In genomic region chr2:165326304-165327190, GRCm38 (mm10) we compare ENCODE assay signal across 8 mouse cellular contexts. TPM values are rescaled to one million over a fixed set of nuclear protein-coding genes. Genes with fewer than 3 reads are reported as not detected.
DNase-seq lines count a peak whose midpoint lies in the region; ATAC-seq lines count a peak whose summit lies in the region.

Gene Elmo2 (minus strand): TSS chr2:165326479.

- H3K9me3 ChIP-seq in heart, embryonic 10.5 days: no peaks in the 10 kb centered on the region
- 0 out of 2 replicates have a peak, but pooled peaks cover 5% of the 10 kb centered on the region for H3K9me3 ChIP-seq in kidney, embryonic 15.5 days (replicated peaks)

- peak within 1 kb of the TSS; percentile 92 for H3K4me3 ChIP-seq in heart, embryonic 10.5 days
- H3K4me3 ChIP-seq in kidney, embryonic 15.5 days (replicated peaks): peak within 1 kb of the TSS; percentile 88

- peak; percentile 97 for ATAC-seq in erythroblast, adult 5-6 weeks (replicated peaks; ENCODE audit: low FRiP score, poor library complexity, severe bottlenecking)
- peak; percentile 96 for ATAC-seq in kidney, embryonic 15.5 days (replicated peaks; ENCODE audit: low FRiP score)
- ATAC-seq in monocyte, adult 5-6 weeks (replicated peaks; ENCODE audit: insufficient number of reproducible peaks, low FRiP score, low TSS enrichment, poor library complexity, severe bottlenecking): peak; percentile 78

- under 1% methylated on average over 55 of the region's 55 CpGs for WGBS in heart, embryonic 10.5 days
- WGBS in kidney, embryonic 15.5 days: under 1% methylated on average over 55 of the region's 55 CpGs

- H3K27ac ChIP-seq in heart, embryonic 10.5 days: peak within 1 kb of the TSS; percentile 89
- peak within 1 kb of the TSS; percentile 83 for H3K27ac ChIP-seq in kidney, embryonic 15.5 days

- peak within 1 kb of the TSS; percentile 94 for H3K4me2 ChIP-seq in kidney, embryonic 15.5 days

- peak; percentile 98 for DNase-seq in B cell, adult 2 months
- DNase-seq in brain, adult 2 months (ENCODE audit: low read depth, low spot score): peak; percentile 99
- DNase-seq in heart, embryonic 10.5 days (ENCODE audit: low spot score): peak; percentile 98
- peak; percentile 96 for DNase-seq in liver
- peak; percentile 97 to 98 for DNase-seq in spleen, postnatal 4 days (ENCODE audit: low spot score in 2 of 2)

- peaks cover 7% of the 10 kb centered on the region for H3K36me3 ChIP-seq in heart, embryonic 10.5 days
- H3K36me3 ChIP-seq in kidney, embryonic 15.5 days: no peaks in the 10 kb centered on the region

- H3K27me3 ChIP-seq in heart, embryonic 10.5 days (ENCODE audit: insufficient read depth, poor library complexity, severe bottlenecking): 0 out of 2 replicates have a peak, but pooled peaks cover 7% of the 10 kb centered on the region
- no peaks in the 10 kb centered on the region for H3K27me3 ChIP-seq in kidney, embryonic 15.5 days

- H3K4me1 ChIP-seq in heart, embryonic 10.5 days: peaks cover 61% of the 10 kb centered on the region
- H3K4me1 ChIP-seq in kidney, embryonic 15.5 days: peaks cover 53% of the 10 kb centered on the region

- H3K9ac ChIP-seq in kidney, embryonic 15.5 days: peak within 1 kb of the TSS; percentile 91

RNA-seq across cellular contexts. Expression of gene Elmo2, which starts in this region (rescaled TPM):
- total RNA-seq in erythroblast, adult 5-6 weeks (2015; ENCODE audit: low replicate concordance): 15.8 and 15.9 TPM in 2 replicates
- total RNA-seq in erythroblast, adult 5-6 weeks (2017; ENCODE audit: low replicate concordance): 5.6 and 9.4 TPM in 2 replicates
- 56.5 and 61.3 TPM in 2 replicates for polyA plus RNA-seq in heart, embryonic 10.5 days (2016; fragmentation: Nextera tagmentation; extraction: Ambion mirVana)
- polyA plus RNA-seq in kidney, embryonic 15.5 days (2015; fragmentation: Nextera tagmentation; extraction: Ambion mirVana): 71.3 and 82.3 TPM in 2 replicates
- 120 to 175 TPM (median 140 TPM) in 3 replicates for total RNA-seq in monocyte, adult 5-6 weeks (2017)

Comparison
In these comparisons a context has a peak if more than half of its experiments do, and no peak if none do; other contexts are left out.
1. Peak in every context shown above with its lines: DNase-seq, ATAC-seq, H3K4me3 ChIP-seq and H3K27ac ChIP-seq.